Mouse (Mus musculus) MEL (cell line): ENCODE measurements around the gene Cdx2. TPM values are rescaled to one million over a fixed set of nuclear protein-coding genes. Genes with fewer than 3 reads are reported as not detected.

Source experiments
- DNase-seq: peaks from one replicate; pipeline ENCODE4 v3.0.0; 2011; ENCODE audit warnings: low read depth, low spot score
- H3K27ac ChIP-seq: 2 replicates; pipeline ENCODE4 v1.5.1; 2012; ENCODE audit warnings: low read depth, mild to moderate bottlenecking, control low read depth, low read length, moderate library complexity; ENCODE audit not compliant: control insufficient read depth
- H3K27me3 ChIP-seq, 2 experiments: fragments of 150-350 bp in 1 of 2; sonication (generic) in 1 of 2; 2 replicates each; pipeline ENCODE4 v1.6.1; 2012; ENCODE audit warnings: low read length in 2 of 2, mild to moderate bottlenecking in 2 of 2, improper control_type of control experiment in 1 of 2, moderate library complexity in 1 of 2; ENCODE audit not compliant: insufficient read depth in 2 of 2, control insufficient read depth in 1 of 2
- H3K36me3 ChIP-seq, 2 experiments: 2 replicates each; pipeline ENCODE4 v1.6.1; 2012 to 2014; ENCODE audit warnings: low read length in 2 of 2, improper control_type of control experiment in 1 of 2, inconsistent platforms in 1 of 2, mild to moderate bottlenecking in 1 of 2; ENCODE audit not compliant: insufficient read depth in 2 of 2, control insufficient read depth in 1 of 2
- H3K4me1 ChIP-seq, 2 experiments: fragments of 150-350 bp in 1 of 2; sonication (generic) in 1 of 2; 2 replicates each; pipeline ENCODE4 v1.6.1; 2012; ENCODE audit warnings: low read length in 2 of 2, improper control_type of control experiment in 1 of 2, mild to moderate bottlenecking in 1 of 2; ENCODE audit not compliant: insufficient read depth in 2 of 2, control insufficient read depth in 1 of 2
- H3K4me3 ChIP-seq, 2 experiments: fragments of 150-350 bp in 1 of 2; sonication (generic) in 1 of 2; 2 replicates each; pipeline ENCODE4 v1.5.1; 2012; ENCODE audit warnings: low read depth in 2 of 2, low read length in 2 of 2, mild to moderate bottlenecking in 2 of 2, moderate library complexity in 2 of 2, control low read depth in 1 of 2, improper control_type of control experiment in 1 of 2; ENCODE audit not compliant: control insufficient read depth in 1 of 2, insufficient read depth in 1 of 2
- H3K79me2 ChIP-seq: 2 replicates; pipeline ENCODE4 v1.6.1; 2012; ENCODE audit warnings: mild to moderate bottlenecking, low read length, moderate library complexity; ENCODE audit not compliant: control insufficient read depth, poor library complexity, insufficient read depth
- H3K9ac ChIP-seq: 2 replicates; pipeline ENCODE4 v1.6.1; 2012; ENCODE audit warnings: low read depth, mild to moderate bottlenecking, control low read depth, low read length, moderate library complexity; ENCODE audit not compliant: control insufficient read depth, poor library complexity, severe bottlenecking
- H3K9me3 ChIP-seq: fragments of 150-350 bp; sonication (generic); replicated peaks from 2 replicates; pipeline ENCODE4 v1.6.1; 2012; ENCODE audit warnings: mild to moderate bottlenecking, low read length, improper control_type of control experiment, moderate library complexity; ENCODE audit not compliant: insufficient read depth
- CHD1 ChIP-seq: IDR thresholded peaks from 2 replicates; pipeline ENCODE4 v1.6.1; 2012; ENCODE audit warnings: low read depth, mild to moderate bottlenecking, inconsistent platforms, low read length, improper control_type of control experiment
- CHD2 ChIP-seq: IDR thresholded peaks from 2 replicates; pipeline ENCODE4 v1.6.1; 2011; ENCODE audit warnings: low read length, improper control_type of control experiment
- CTCF ChIP-seq, 3 experiments: IDR thresholded peaks in 2 of 3; conservative IDR thresholded peaks in 1 of 3; 2 replicates each; pipeline ENCODE4 v1.5.1; 2011 to 2012; ENCODE audit warnings: low read length in 3 of 3, low read depth in 2 of 3, mild to moderate bottlenecking in 2 of 3, improper control_type of control experiment in 1 of 3, inconsistent platforms in 1 of 3, mixed read lengths in 1 of 3, moderate library complexity in 1 of 3; ENCODE audit not compliant: control insufficient read depth in 1 of 3, insufficient read depth in 1 of 3, poor library complexity in 1 of 3, severe bottlenecking in 1 of 3
- ELF1 ChIP-seq: IDR thresholded peaks from 2 replicates; pipeline ENCODE4 v1.6.1; 2014; ENCODE audit warnings: low read depth, mild to moderate bottlenecking, inconsistent platforms, low read length, improper control_type of control experiment, moderate library complexity
- ETS1 ChIP-seq: IDR thresholded peaks from 2 replicates; pipeline ENCODE4 v1.6.1; 2012; ENCODE audit warnings: low read depth, mild to moderate bottlenecking, inconsistent platforms, low read length, improper control_type of control experiment, moderate library complexity
- GABPA ChIP-seq: IDR thresholded peaks from 2 replicates; pipeline ENCODE4 v1.6.1; 2012; ENCODE audit warnings: low read depth, mild to moderate bottlenecking, inconsistent platforms, low read length, improper control_type of control experiment, moderate library complexity
- HCFC1 ChIP-seq: IDR thresholded peaks from 2 replicates; pipeline ENCODE4 v1.6.1; 2012; ENCODE audit warnings: low read depth, mild to moderate bottlenecking, inconsistent platforms, low read length, improper control_type of control experiment, moderate library complexity
- KAT2A ChIP-seq: conservative IDR thresholded peaks from 2 replicates; pipeline ENCODE4 v1.6.1; 2012; ENCODE audit warnings: low read depth, low read length, improper control_type of control experiment, inconsistent platforms
- MAX ChIP-seq: IDR thresholded peaks from 2 replicates; pipeline ENCODE4 v1.6.1; 2011; ENCODE audit warnings: low read length, improper control_type of control experiment
- MAZ ChIP-seq: IDR thresholded peaks from 2 replicates; pipeline ENCODE4 v1.6.1; 2012; ENCODE audit warnings: low read depth, mild to moderate bottlenecking, inconsistent platforms, low read length, improper control_type of control experiment
- MEF2A ChIP-seq: IDR thresholded peaks from 2 replicates; pipeline ENCODE4 v1.6.1; 2014; ENCODE audit warnings: low read depth, mild to moderate bottlenecking, inconsistent platforms, low read length, improper control_type of control experiment; ENCODE audit not compliant: poor library complexity, insufficient replicate concordance, severe bottlenecking; ENCODE audit errors: extremely low read depth
- MYC ChIP-seq: IDR thresholded peaks from 2 replicates; pipeline ENCODE4 v1.6.1; 2011; ENCODE audit warnings: low read depth, mild to moderate bottlenecking, low read length, improper control_type of control experiment, moderate library complexity
- NELFE ChIP-seq: IDR thresholded peaks from 2 replicates; pipeline ENCODE4 v1.6.1; 2011; ENCODE audit warnings: low read depth, low read length, improper control_type of control experiment
- POLR2A ChIP-seq, 2 experiments: IDR thresholded peaks; 2 replicates each; pipeline ENCODE4 v1.6.1; 2011 to 2012; ENCODE audit warnings: low read length in 2 of 2, mild to moderate bottlenecking in 2 of 2, control low read depth in 1 of 2, improper control_type of control experiment in 1 of 2, low read depth in 1 of 2, moderate library complexity in 1 of 2; ENCODE audit not compliant: control insufficient read depth in 1 of 2, insufficient read depth in 1 of 2, poor library complexity in 1 of 2
- POLR2AphosphoS5 ChIP-seq: IDR thresholded peaks from 2 replicates; pipeline ENCODE4 v1.6.1; 2012; ENCODE audit warnings: low read depth, borderline replicate concordance, mild to moderate bottlenecking, inconsistent platforms, low read length, moderate library complexity, mixed read lengths
- RAD21 ChIP-seq: IDR thresholded peaks from 2 replicates; pipeline ENCODE4 v1.6.1; 2011; ENCODE audit warnings: mild to moderate bottlenecking, low read depth, low read length, improper control_type of control experiment
- SMC3 ChIP-seq: IDR thresholded peaks from 2 replicates; pipeline ENCODE4 v1.6.1; 2011; ENCODE audit warnings: low read depth, low read length, improper control_type of control experiment
- TAL1 ChIP-seq: IDR thresholded peaks from 2 replicates; pipeline ENCODE4 v1.6.1; 2012; ENCODE audit warnings: mild to moderate bottlenecking, inconsistent platforms, low read length, moderate library complexity, mixed read lengths
- TBP ChIP-seq: IDR thresholded peaks from 2 replicates; pipeline ENCODE4 v1.8.0; 2011; ENCODE audit warnings: low read depth, low read length, improper control_type of control experiment
- UBTF ChIP-seq: IDR thresholded peaks from 2 replicates; pipeline ENCODE4 v1.6.1; 2012; ENCODE audit warnings: low read depth, mild to moderate bottlenecking, inconsistent platforms, low read length, improper control_type of control experiment, moderate library complexity, borderline replicate concordance; ENCODE audit not compliant: insufficient read depth
- USF2 ChIP-seq, 2 experiments: IDR thresholded peaks; 2 replicates each; pipeline ENCODE4 v1.6.1; 2011 to 2012; ENCODE audit warnings: improper control_type of control experiment in 2 of 2, low read length in 2 of 2, borderline replicate concordance in 1 of 2, inconsistent platforms in 1 of 2, low read depth in 1 of 2, mild to moderate bottlenecking in 1 of 2; ENCODE audit not compliant: insufficient read depth in 1 of 2
- ZKSCAN1 ChIP-seq: IDR thresholded peaks from 2 replicates; pipeline ENCODE4 v1.6.1; 2012; ENCODE audit warnings: low read depth, mild to moderate bottlenecking, inconsistent platforms, low read length, improper control_type of control experiment, moderate library complexity
- ZNF384 ChIP-seq: IDR thresholded peaks from 2 replicates; pipeline ENCODE4 v1.6.1; 2012; ENCODE audit warnings: low read depth, mild to moderate bottlenecking, inconsistent platforms, low read length, improper control_type of control experiment
- polyA plus RNA-seq, 2 experiments: library from polyadenylated mRNA; stranded (reverse) in 1 of 2; unstranded in 1 of 2; fragments of >175 nt in 1 of 2; fragments of >200 nt in 1 of 2; gene quantifications; 2 replicates each; pipeline versions ENCODE4 v1.2.1 to v1.2.4; 2012; ENCODE audit warnings: low replicate concordance in 2 of 2, low read depth in 1 of 2; ENCODE audit not compliant: insufficient read length in 2 of 2, insufficient read depth in 1 of 2, missing spikeins in 1 of 2
- total RNA-seq: library from RNA; depleted of rRNA; stranded (reverse); fragments of 300-350 nt; gene quantifications from 2 replicates; pipeline ENCODE4 v1.2.3, GENCODE M21; 2012

The Cdx2 gene
- total and polyA plus RNA-seq, 3 experiments: not detected

GRCm38 (mm10) chr5:147317991-147318390 is 10.9 kb upstream of the Cdx2 start:
- no peaks in the 10 kb centered on the region for H3K9me3 ChIP-seq
- H3K4me3 ChIP-seq: no peak overlapping the region
- no peaks in the 10 kb centered on the region for H3K4me1 ChIP-seq
- TF ChIP-seq KAT2A (no peak), MEF2A (no peak), MAZ (no peak), RAD21 (no peak; the same call in none of the 2 replicates), ZNF384 (no peak), ZKSCAN1 (no peak), GABPA (no peak), USF2 (IDR thresholded peaks at IDR 0.05; ENCODE audit: borderline replicate concordance in 1 of 2, insufficient read depth in 1 of 2, low read depth in 1 of 2, low read length in 2 of 2) (no peak), NELFE (no peak), CTCF (IDR thresholded peaks at IDR 0.05 in 2 of 3, conservative IDR thresholded peaks at IDR 0.05 in 1 of 3; ENCODE audit: control insufficient read depth in 1 of 3, insufficient read depth in 1 of 3, low read depth in 2 of 3, low read length in 3 of 3, poor library complexity in 1 of 3, severe bottlenecking in 1 of 3) (peak; percentile 58 to 65 (median 58)), ELF1 (no peak), MAX (no peak), POLR2AphosphoS5 (no peak), SMC3 (peak; percentile 45), MYC (no peak), CHD2 (no peak)
- peak; percentile 14 for DNase-seq
- no peak overlapping the region for H3K27ac ChIP-seq
- H3K27me3 ChIP-seq: peaks cover 0 to 4% of the 10 kb centered on the region in 2 experiments; a peak in 2 of 4 replicates
- no peak overlapping the region for H3K9ac ChIP-seq
- H3K79me2 ChIP-seq: no peaks in the 10 kb centered on the region
- no peaks in the 10 kb centered on the region for H3K36me3 ChIP-seq

GRCm38 (mm10) chr5:147317321-147317720 is 10.3 kb upstream of the Cdx2 start:
- Histone ChIP-seq H3K27me3 (peaks cover 0 to 4% of the 10 kb centered on the region in 2 experiments; a peak in 2 of 4 replicates), H3K9ac (no peak overlapping the region), H3K36me3 (no peaks in the 10 kb centered on the region), H3K27ac (no peak overlapping the region), H3K9me3 (no peaks in the 10 kb centered on the region), H3K79me2 (no peaks in the 10 kb centered on the region), H3K4me3 (no peak overlapping the region), H3K4me1 (no peaks in the 10 kb centered on the region)
- DNase-seq: no peak
- TF ChIP-seq TAL1: no peak
- no peak for TF ChIP-seq ZNF384
- TF ChIP-seq GABPA: no peak
- no peak for TF ChIP-seq ETS1
- TF ChIP-seq MEF2A: no peak
- no peak for TF ChIP-seq HCFC1
- no peak for TF ChIP-seq RAD21
- TF ChIP-seq CHD1: no peak
- TF ChIP-seq UBTF: no peak
- TF ChIP-seq MAZ: no peak
- no peak for TF ChIP-seq ZKSCAN1
- TF ChIP-seq TBP: no peak
- TF ChIP-seq POLR2A (IDR thresholded peaks at IDR 0.05; ENCODE audit: control insufficient read depth in 1 of 2, insufficient read depth in 1 of 2, low read depth in 1 of 2, low read length in 2 of 2, poor library complexity in 1 of 2): no peak
